Mouse (Mus musculus): Measurements from ENCODE around the gene Dxo.

- TF ChIP-seq POLR2A (IDR thresholded peaks at IDR 0.05; ENCODE audit: insufficient read depth, low read depth, low read length) (no peak), CTCF (IDR thresholded peaks at IDR 0.05; ENCODE audit: insufficient read depth, low read depth, low read length) (no peak)
These were observed 42.6 kb downstream of the Dxo start, which contains the start of gene Zbtb12 for GRCm38 (mm10) chr17:34879336-34879879.

Data from olfactory bulb, adult 2 months (tissue).